Mouse (Mus musculus) stomach, postnatal 0 days (tissue): Measurements from ENCODE around the gene Vps9d1.

Source experiments
- CTCF ChIP-seq: IDR thresholded peaks from 2 replicates; pipeline ENCODE4 v1.5.1; 2016; ENCODE audit warnings: antibody characterized with exemption, low read depth, mild to moderate bottlenecking, moderate library complexity
- EP300 ChIP-seq: optimal IDR thresholded peaks from 2 replicates; pipeline ENCODE3; 2016; ENCODE audit warnings: antibody characterized with exemption

DNA sequence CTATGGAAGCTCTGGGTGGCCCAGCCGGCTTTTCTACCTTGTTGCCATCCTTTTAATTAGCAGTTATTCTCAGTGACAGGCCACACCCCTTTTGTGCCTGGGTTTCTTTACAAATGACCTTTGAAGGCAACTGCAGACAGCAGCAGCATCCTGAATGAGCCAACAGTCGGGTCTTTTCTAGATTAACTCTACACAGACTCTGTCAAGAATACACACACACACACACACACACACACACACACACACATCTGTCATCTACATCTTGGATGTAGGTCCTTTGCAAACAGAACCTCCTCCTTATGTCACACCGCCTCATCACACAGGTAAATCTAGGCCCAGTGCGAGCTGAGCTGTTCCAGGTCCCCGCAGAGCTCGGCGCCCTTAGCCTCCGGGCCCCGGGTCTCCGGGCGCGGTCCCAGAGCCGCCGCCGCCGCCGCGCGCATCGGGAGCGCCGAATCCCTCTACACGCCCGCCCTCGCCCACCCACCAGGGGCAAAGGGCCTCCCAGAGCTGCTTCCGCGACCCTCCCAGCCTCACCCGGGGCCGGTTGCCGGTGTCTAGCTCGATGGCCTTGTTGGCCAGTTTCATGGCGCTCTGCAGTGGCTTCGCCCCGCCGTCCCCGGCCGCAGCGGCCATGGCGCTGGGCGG is 573 bp downstream of the Vps9d1 start:
- TF ChIP-seq CTCF (no peak), EP300 (no peak)
